Mouse (Mus musculus): Measurements from ENCODE around the gene Ncl.

Gene Ncl

GRCm38 (mm10) chr1:86358906-86359797 lies at the start of gene Ncl:
Gene Ncl, minus strand, starts transcription at chr1:86359400.
- DNase-seq: peak; percentile 99

- DNase-seq: no peak
Measured at GRCm38 (mm10) chr1:86408515-86408914, 49.3 kb upstream of the Ncl start.

GRCm38 (mm10) chr1:86406914-86407313 lies 47.7 kb upstream of the Ncl start:
- DNase-seq: peak; percentile 62

GRCm38 (mm10) chr1:86406313-86406712 lies 47.1 kb upstream of the Ncl start:
- no peak for DNase-seq

GRCm38 (mm10) chr1:86404834-86405233 lies 45.6 kb upstream of the Ncl start:
- DNase-seq: no peak

- DNase-seq: no peak
Measured at GRCm38 (mm10) chr1:86400096-86400754, 41.0 kb upstream of the Ncl start.

- no peak for DNase-seq
Measured at GRCm38 (mm10) chr1:86399322-86399721, 40.1 kb upstream of the Ncl start.

- DNase-seq: no peak
Measured at GRCm38 (mm10) chr1:86398222-86398621, 39.0 kb upstream of the Ncl start.

- DNase-seq: no peak
Measured at GRCm38 (mm10) chr1:86397621-86398020, 38.4 kb upstream of the Ncl start.

GRCm38 (mm10) chr1:86395897-86396296 lies 36.7 kb upstream of the Ncl start:
- DNase-seq: no peak

GRCm38 (mm10) chr1:86394246-86394645 lies 35.0 kb upstream of the Ncl start:
- DNase-seq: no peak

- DNase-seq: no peak
Measured at GRCm38 (mm10) chr1:86393219-86393618, 34.0 kb upstream of the Ncl start.

- no peak for DNase-seq
Measured at GRCm38 (mm10) chr1:86391425-86391824, 32.2 kb upstream of the Ncl start.

- peak; percentile 63 for DNase-seq
Measured at GRCm38 (mm10) chr1:86389230-86389629, 30.0 kb upstream of the Ncl start.

- DNase-seq: peak; percentile 45
Measured at GRCm38 (mm10) chr1:86381027-86381426, 21.8 kb upstream of the Ncl start.

- no peak for DNase-seq
Measured at GRCm38 (mm10) chr1:86379161-86379569, 20.0 kb upstream of the Ncl start.

GRCm38 (mm10) chr1:86378662-86379061 lies 19.5 kb upstream of the Ncl start:
- no peak for DNase-seq

GRCm38 (mm10) chr1:86376354-86376753 lies 17.2 kb upstream of the Ncl start:
- DNase-seq: no peak

GRCm38 (mm10) chr1:86371997-86372396 lies 12.8 kb upstream of the Ncl start:
- DNase-seq: peak; percentile 52

- DNase-seq: no peak
Measured at GRCm38 (mm10) chr1:86368086-86368485, 8.9 kb upstream of the Ncl start.

GRCm38 (mm10) chr1:86363671-86364070 lies 4.5 kb upstream of the Ncl start:
- no peak for DNase-seq

- DNase-seq: no peak
Measured at GRCm38 (mm10) chr1:86361852-86362615, 2.8 kb upstream of the Ncl start.

GRCm38 (mm10) chr1:86360441-86360840 lies 1.2 kb upstream of the Ncl start:
- no peak for DNase-seq
